Mouse (Mus musculus) R1 (cell line): ENCODE results near the gene Ubald2.
"Not testable (repeated sequence)": the region's sequence is repeated elsewhere in the genome, so short reads cannot be mapped to it uniquely, and the experiment has no call there.

Experiments
- DNase-seq: peaks from one replicate; pipeline ENCODE4 v3.0.0-alpha.2; 2018; ENCODE audit warnings: low read depth, low spot score

Ubald2 gene

GRCm38 (mm10) chr11:116433356-116434286 lies at the start of gene Ubald2:
Ubald2 (plus strand) TSS chr11:116434094.
- peak; percentile 100 for DNase-seq

GRCm38 (mm10) chr11:116384171-116384570 lies 49.7 kb upstream of the Ubald2 start:
- DNase-seq, result no peak

GRCm38 (mm10) chr11:116385999-116386398 lies 47.9 kb upstream of the Ubald2 start:
- DNase-seq, result no peak

GRCm38 (mm10) chr11:116387086-116388071 lies 46.5 kb upstream of the Ubald2 start:
- DNase-seq, result peak; percentile 88

GRCm38 (mm10) chr11:116388841-116389480 lies 44.9 kb upstream of the Ubald2 start:
- DNase-seq, result no peak

- DNase-seq, result no peak
Measured at GRCm38 (mm10) chr11:116394769-116395168, 39.1 kb upstream of the Ubald2 start.

DNA sequence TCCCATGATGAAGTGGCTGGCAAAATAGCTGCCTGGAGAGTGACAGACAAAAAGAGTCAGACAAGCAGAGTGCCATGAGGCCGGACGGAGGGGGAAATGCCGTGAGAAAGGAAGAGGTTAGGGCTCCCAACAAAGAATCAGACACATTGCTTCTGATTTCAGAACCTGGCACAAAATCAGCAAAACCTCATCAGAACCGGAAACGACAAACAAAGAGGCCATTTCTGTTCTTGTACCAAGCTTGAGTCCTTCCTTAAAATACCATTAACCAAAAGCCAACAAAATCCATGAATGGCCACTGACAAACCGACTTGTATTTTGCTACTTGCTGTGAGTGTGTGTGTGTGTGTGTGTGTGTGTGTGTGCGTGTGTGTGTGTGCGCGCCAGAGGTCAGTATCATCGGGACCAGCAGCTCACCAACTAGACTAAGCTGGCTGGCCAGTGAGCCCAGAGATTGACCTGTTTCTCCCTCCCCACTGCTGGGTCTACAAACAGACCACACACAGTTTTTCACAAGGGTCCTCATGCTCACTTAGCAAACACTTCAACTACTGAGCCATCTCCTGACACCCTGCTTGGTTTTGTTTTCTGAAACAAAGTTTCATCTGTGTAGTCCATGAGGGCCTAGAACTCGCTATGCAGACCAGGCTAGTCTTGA lies 37.5 kb upstream of the Ubald2 start:
- no peak for DNase-seq

DNA sequence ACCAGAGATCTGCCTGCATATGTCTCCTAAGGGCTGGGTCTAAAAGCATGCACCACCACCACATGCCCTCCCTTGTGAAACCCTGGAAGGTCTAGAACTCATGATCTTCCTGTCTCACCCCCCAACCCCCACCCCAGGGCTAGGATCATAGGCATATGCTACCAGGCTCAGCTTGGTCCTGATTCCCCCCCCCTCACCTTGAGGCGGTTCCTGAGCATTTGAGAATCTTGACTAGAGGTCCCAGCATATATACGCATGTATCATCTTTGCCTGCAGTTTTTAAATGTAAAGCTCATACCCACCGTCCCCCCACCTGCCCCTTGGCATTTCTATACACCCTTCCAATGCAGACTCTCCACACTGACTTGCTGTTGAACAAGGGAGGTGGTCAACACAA lies 37.0 kb upstream of the Ubald2 start:
- DNase-seq, result no peak

DNA sequence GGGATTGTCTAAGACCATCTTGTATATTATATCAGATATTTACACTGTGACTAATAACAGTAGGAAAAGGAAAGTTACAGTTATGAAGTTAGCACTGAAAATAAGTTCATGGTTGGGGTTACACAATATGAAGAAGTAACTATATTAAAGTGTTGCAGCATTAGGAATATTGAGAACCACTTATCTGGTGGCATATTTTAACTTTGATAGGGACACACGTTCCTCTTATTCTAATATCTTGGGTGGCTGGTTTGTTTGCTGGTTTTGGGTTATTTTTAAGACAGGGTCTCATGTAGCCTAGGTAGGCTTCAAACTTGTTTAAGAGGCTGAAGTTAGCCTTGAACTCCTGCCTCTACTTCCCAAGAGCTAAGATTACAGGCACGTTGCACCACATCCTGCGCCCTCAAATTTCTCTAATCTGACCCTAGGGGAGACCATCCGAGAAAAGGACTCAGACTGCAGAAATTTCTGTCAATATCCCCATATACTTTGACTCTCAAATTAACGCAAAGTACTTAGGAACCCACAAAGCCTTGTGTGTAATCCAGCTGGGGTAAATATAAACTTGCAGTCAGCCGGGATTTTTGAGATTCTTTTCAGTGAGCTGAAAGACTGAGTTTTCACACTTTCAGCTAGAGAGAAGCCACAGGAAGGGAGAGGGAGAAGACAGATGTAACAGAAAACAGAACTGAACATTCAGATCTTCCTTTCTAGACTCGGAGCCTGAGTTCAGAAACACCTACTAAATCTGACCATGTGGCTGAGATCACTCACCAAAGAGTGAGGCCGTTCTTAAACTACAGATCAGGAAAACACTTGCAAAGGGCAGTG lies 36.2 kb upstream of the Ubald2 start:
- no peak for DNase-seq

GRCm38 (mm10) chr11:116398348-116398677 lies 35.6 kb upstream of the Ubald2 start:
- DNase-seq, result peak; percentile 45

GRCm38 (mm10) chr11:116400560-116400959 lies 33.3 kb upstream of the Ubald2 start:
- no peak for DNase-seq

DNA sequence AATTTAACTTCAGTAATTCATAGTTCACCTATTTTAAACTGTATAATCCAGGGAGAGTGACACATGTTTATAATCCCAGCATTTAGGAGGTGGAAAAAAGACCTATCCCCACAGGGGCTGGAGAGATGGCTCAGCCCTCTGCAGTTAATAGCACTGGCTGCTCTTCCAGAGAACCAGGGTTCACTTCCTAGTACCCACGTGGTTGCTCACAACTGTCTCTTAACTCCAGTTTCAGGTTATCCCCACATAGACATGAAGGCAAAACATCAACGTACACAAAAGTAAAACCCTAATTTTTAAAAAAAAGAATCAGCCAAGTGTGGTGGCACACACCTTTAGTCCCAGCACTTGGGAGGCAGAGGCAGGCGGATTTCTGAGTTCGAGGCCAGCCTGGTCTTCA lies 28.3 kb upstream of the Ubald2 start:
- no peak for DNase-seq

DNA sequence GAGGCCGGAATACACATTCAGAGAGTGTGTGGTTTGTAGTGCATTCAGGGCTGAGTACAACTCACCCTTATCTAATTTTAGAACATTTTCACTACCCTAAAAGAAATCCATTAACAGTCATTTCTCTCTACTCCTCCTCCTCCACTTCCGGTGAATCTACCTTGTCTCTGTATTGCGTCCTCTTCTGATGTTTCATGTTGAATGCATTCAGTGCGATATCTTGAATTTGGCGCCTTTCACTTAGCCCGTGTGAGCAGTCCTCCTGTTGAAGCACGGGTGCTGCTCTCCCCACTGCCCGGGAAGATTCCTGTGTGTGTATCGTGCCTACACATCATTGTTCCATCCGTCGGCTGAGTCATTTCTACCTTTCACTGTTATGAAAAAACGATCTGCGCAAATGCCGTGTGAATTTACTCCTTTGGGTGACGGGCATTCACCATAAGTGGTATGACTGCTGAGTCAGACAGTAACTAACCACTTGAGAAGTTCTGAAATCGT lies 27.6 kb upstream of the Ubald2 start:
- no peak for DNase-seq

DNA sequence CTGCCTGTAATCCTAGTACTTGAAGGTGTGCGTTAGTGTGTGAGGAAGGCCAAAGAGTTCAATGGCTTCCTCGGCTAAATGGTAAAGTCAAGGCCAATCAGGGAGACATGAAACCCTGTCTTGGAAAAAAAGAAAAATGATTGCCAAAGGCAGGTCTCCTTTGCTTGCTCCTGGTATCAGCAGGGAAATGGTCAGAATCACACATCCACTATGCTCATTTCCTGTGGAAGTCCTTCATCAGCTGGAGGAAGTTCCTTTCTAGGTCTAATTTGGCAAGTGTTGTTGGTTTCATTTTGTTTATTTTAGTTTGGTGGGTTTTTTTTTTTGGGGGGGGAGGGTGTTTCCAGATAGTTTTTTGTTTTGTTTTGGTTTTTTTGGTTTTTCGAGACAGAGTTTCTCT lies 24.9 kb upstream of the Ubald2 start:
- no peak for DNase-seq

GRCm38 (mm10) chr11:116410415-116410814 lies 23.5 kb upstream of the Ubald2 start:
- not testable (repeated sequence) for DNase-seq

DNA sequence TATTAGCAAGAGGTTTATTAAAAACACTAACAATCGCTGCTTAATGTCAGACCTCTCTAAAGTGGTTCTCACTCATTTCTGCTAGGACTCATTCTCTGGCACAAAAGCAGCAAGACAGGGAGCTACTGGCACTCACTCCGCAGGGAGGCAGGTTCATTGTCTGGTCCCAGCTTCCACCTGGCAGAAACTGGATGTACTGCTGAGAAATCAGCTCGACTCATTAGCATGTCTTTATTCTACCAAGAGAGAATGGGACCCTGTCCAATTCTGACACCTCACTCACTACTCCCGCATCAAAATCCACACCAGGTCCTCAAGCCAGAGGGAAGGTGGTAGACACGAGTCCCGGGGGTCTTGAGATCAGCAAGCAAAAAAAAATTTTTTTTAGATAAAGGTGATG lies 22.3 kb upstream of the Ubald2 start:
- DNase-seq, result peak; percentile 51

GRCm38 (mm10) chr11:116412028-116412827 lies 21.7 kb upstream of the Ubald2 start:
- no peak for DNase-seq

- peak; percentile 77 for DNase-seq
Measured at GRCm38 (mm10) chr11:116412904-116413630, 20.8 kb upstream of the Ubald2 start, which contains the start of gene Rnf157. Rnf157 (minus strand) TSS chr11:116413032.

DNA sequence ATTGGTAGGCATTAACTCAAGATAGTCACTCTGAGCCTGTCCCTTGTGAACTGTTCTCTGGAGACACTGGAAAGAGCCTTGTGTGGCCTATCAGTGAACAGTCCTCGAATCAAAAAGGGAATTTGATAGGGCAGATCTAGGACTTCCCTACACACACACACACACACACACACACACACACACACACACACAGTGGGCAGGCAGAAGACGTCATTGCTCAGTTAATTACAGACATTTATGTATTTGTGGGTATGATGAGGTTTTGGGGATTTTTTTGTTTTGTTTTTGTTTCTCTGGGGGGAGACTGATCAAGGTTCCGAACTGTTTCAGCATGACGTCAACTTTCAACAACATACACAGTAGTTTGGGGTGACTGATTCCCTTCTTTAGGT lies 20.3 kb upstream of the Ubald2 start:
- no peak for DNase-seq
